Mouse (Mus musculus) limb, embryonic 11.5 days (tissue): ENCODE data around the gene Lrrc57. TPM values are rescaled to one million over a fixed set of nuclear protein-coding genes. Genes with fewer than 3 reads are reported as not detected.

ENCODE experiments used
- ATAC-seq: fragments of 200-750 bp; cut with Nextera tagmentation; 2 replicates; pipeline ENCODE4 v1.8.0; 2017; ENCODE audit warnings: low read depth; ENCODE audit not compliant: insufficient number of reproducible peaks, low FRiP score, low TSS enrichment
- DNase-seq: peaks from one replicate; pipeline ENCODE4 v3.0.0-alpha.2; 2015; ENCODE audit warnings: low spot score
- H3K27ac ChIP-seq: fragments of 300-500 bp; sonication (generic); replicated peaks from 2 replicates; pipeline ENCODE4 v1.5.1; 2014; ENCODE audit warnings: low read depth, mild to moderate bottlenecking, low read length
- H3K27me3 ChIP-seq: fragments of 300-500 bp; sonication (generic); 2 replicates; pipeline ENCODE4 v1.6.1; 2014; ENCODE audit warnings: mild to moderate bottlenecking, low read length, mixed read lengths; ENCODE audit not compliant: control insufficient read depth, insufficient read depth
- H3K36me3 ChIP-seq: fragments of 300-500 bp; sonication (generic); 2 replicates; pipeline ENCODE4 v1.6.1; 2014; ENCODE audit warnings: mild to moderate bottlenecking, low read length, moderate library complexity, mixed read lengths; ENCODE audit not compliant: control insufficient read depth, insufficient read depth
- H3K4me1 ChIP-seq: fragments of 300-500 bp; sonication (generic); 2 replicates; pipeline ENCODE4 v1.6.1; 2014; ENCODE audit warnings: low read length, mixed read lengths; ENCODE audit not compliant: control insufficient read depth, insufficient read depth
- H3K4me2 ChIP-seq: fragments of 300-500 bp; sonication (generic); 2 replicates; pipeline ENCODE4 v1.6.1; 2014; ENCODE audit warnings: low read depth, mild to moderate bottlenecking, moderate library complexity; ENCODE audit not compliant: severe bottlenecking
- H3K4me3 ChIP-seq: fragments of 300-500 bp; sonication (generic); 2 replicates; pipeline ENCODE4 v1.5.1; 2014; ENCODE audit warnings: low read depth, low read length
- H3K9ac ChIP-seq: fragments of 300-500 bp; sonication (generic); 2 replicates; pipeline ENCODE4 v1.6.1; 2014; ENCODE audit warnings: mild to moderate bottlenecking, low read length
- H3K9me3 ChIP-seq: fragments of 300-500 bp; sonication (generic); 2 replicates; pipeline ENCODE4 v1.6.1; 2016; ENCODE audit warnings: low read length; ENCODE audit not compliant: control insufficient read depth
- WGBS: fragments of 180-500 bp; shearing (Covaris S2); extraction: QIAGEN DNeasy Blood & Tissue Kit; methylation state at CpG from one replicate; pipeline ENCODE4 v1.1.7; 2014; 5-methylcytosine and 5-hydroxymethylcytosine counted together
- polyA plus RNA-seq: library from polyadenylated mRNA; unstranded; fragments of >200 nt; fragmentation: Nextera tagmentation; extraction: Ambion mirVana; gene quantifications from 2 replicates; pipeline ENCODE4 v1.2.1, GENCODE M21; 2014

The Lrrc57 gene
- polyA plus RNA-seq, 1 experiment from 2014 or later, result 31.9 TPM

GRCm38 (mm10) chr2:120622920-120623319 lies 13.6 kb upstream of the Lrrc57 start:
- no peaks in the 10 kb centered on the region for H3K27me3 ChIP-seq
- DNase-seq, result no peak
- peaks cover 6% of the 10 kb centered on the region; the same call in 1 of the 2 replicates for H3K36me3 ChIP-seq
- H3K27ac ChIP-seq, result no peak overlapping the region
- H3K4me3 ChIP-seq, result no peak overlapping the region
- no peaks in the 10 kb centered on the region for H3K9me3 ChIP-seq
- no peak overlapping the region for H3K9ac ChIP-seq
- H3K4me2 ChIP-seq, result no peak overlapping the region
- no peak for ATAC-seq
- H3K4me1 ChIP-seq, result no peaks in the 10 kb centered on the region

- H3K4me2 ChIP-seq, result no peak overlapping the region
- 97% methylated on average over 1 of the region's 1 CpGs for WGBS
- ATAC-seq (no peak), DNase-seq (no peak)
- H3K4me1 ChIP-seq, result no peaks in the 10 kb centered on the region
- H3K4me3 ChIP-seq, result no peak overlapping the region
- H3K27ac ChIP-seq, result no peak overlapping the region
- no peak overlapping the region for H3K9ac ChIP-seq
- no peaks in the 10 kb centered on the region for H3K9me3 ChIP-seq
- H3K36me3 ChIP-seq, result peaks cover 7% of the 10 kb centered on the region; the same call in 1 of the 2 replicates
- no peaks in the 10 kb centered on the region for H3K27me3 ChIP-seq
These were observed 10.2 kb upstream of the Lrrc57 start for GRCm38 (mm10) chr2:120619538-120619937.

- Histone ChIP-seq H3K36me3 (peaks cover 7% of the 10 kb centered on the region; the same call in 1 of the 2 replicates), H3K4me1 (no peaks in the 10 kb centered on the region), H3K4me2 (no peak overlapping the region), H3K9ac (no peak overlapping the region), H3K27me3 (no peaks in the 10 kb centered on the region), H3K4me3 (no peak overlapping the region), H3K27ac (no peak overlapping the region), H3K9me3 (no peaks in the 10 kb centered on the region)
- WGBS, result 90% methylated on average over 5 of the region's 5 CpGs
- ATAC-seq, result no peak
- no peak for DNase-seq
These were observed 7.2 kb upstream of the Lrrc57 start for GRCm38 (mm10) chr2:120616279-120617163.

DNA sequence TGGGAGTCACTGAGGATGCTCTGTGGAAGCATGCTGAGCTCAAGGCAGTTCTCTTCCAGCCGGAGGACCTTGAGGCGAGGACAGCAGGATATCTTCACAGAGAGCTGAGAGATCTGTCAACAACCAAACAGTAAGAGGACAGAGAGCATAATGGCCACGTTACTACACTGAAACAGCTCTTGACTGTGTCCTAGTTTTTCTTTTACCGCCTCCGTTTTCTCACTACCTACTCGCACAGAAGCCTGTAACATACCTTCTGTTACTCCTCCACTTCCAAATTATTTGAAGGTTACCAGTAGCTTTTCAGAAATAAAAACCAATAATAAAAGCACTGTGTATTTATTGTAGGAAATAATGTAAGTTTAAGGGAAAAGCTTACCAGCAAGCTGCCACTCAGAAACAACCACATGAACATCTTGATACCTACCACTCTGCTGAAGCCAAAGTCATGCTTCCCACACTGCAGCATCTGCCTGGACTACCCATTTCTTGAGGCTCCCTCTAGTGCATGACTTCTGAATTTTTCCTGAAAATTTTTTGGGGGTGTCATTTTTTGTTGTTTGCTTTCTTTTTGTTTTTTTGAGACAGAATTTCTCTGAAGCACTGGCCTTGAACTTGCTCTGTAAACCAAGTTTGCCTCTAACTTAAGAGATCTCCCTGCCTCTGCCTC lies 3.2 kb downstream of the Lrrc57 start:
- Histone ChIP-seq H3K9me3 (no peaks in the 10 kb centered on the region), H3K9ac (no peak overlapping the region), H3K4me2 (no peak overlapping the region), H3K27ac (no peak overlapping the region), H3K4me3 (no peak overlapping the region), H3K4me1 (0 out of 2 replicates have a peak, but pooled peaks cover 3% of the 10 kb centered on the region), H3K27me3 (no peaks in the 10 kb centered on the region), H3K36me3 (no peaks in the 10 kb centered on the region)
- ATAC-seq (no peak), DNase-seq (no peak)
- WGBS, result 88% methylated on average over 6 of the region's 6 CpGs

- Histone ChIP-seq H3K9ac (no peak overlapping the region), H3K27ac (no peak overlapping the region), H3K4me3 (no peak overlapping the region), H3K27me3 (no peaks in the 10 kb centered on the region), H3K4me1 (no peaks in the 10 kb centered on the region), H3K9me3 (no peaks in the 10 kb centered on the region), H3K4me2 (no peak overlapping the region), H3K36me3 (peaks cover 4% of the 10 kb centered on the region)
- 93% methylated on average over 4 of the region's 4 CpGs for WGBS
- no peak for DNase-seq
- no peak for ATAC-seq
These were observed 9.8 kb downstream of the Lrrc57 start for GRCm38 (mm10) chr2:120599506-120599905.

DNA sequence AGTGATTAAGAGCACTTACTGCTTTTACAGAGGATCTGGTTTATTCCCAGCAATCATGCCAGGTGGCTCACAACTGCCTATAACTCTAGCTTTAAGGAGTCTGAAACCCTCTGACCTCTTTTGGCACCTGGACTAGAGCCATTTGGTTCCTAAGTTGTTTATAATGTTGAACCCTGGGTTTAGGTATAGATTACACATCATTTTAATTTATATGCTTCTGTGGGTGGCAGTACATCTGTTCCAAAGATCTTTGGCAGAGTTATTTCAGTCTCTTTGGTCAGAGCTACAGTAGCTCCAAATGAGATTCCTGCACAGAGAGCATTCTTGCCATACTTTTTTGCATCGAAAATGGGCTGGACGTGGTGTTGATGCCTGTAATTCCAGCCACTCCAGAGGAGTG lies 11.6 kb downstream of the Lrrc57 start:
- peaks cover 4% of the 10 kb centered on the region for H3K36me3 ChIP-seq

DNA sequence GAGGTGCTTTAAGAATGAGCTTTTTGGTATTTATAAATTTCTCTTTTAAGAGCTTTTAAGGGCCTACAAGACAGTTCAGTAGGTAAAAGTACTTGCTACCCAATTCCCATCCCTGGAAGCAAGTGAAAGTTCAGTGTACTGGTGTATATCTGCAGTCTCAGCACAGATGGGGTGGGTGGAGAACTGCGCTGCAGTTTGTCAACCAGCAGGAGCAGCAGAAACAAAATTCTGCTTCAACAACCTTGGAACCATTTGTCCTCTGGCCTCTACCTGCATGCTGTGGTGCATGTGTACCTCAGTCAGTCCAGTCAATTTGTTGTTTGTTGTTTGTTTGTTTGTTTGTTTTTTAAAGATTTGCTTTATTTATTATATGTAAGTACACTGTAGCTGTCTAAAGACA lies 17.1 kb downstream of the Lrrc57 start:
- no peak overlapping the region for H3K9ac ChIP-seq
- ATAC-seq (no peak), DNase-seq (no peak)
- H3K36me3 ChIP-seq, result peaks cover 3% of the 10 kb centered on the region; the same call in 1 of the 2 replicates
- no peak overlapping the region for H3K27ac ChIP-seq
- no peak overlapping the region for H3K4me2 ChIP-seq
- H3K4me3 ChIP-seq, result no peak overlapping the region
- H3K4me1 ChIP-seq, result no peaks in the 10 kb centered on the region
- no peaks in the 10 kb centered on the region for H3K27me3 ChIP-seq
- WGBS, result 93% methylated on average over 1 of the region's 1 CpGs
- no peaks in the 10 kb centered on the region for H3K9me3 ChIP-seq

More for the DNA sequence above, 11.6 kb downstream of the Lrrc57 start:
- Histone ChIP-seq H3K4me1 (no peaks in the 10 kb centered on the region), H3K27me3 (no peaks in the 10 kb centered on the region), H3K4me2 (no peak overlapping the region), H3K27ac (no peak overlapping the region), H3K9ac (no peak overlapping the region), H3K9me3 (no peaks in the 10 kb centered on the region), H3K4me3 (no peak overlapping the region)
- WGBS, result 90% methylated on average over 2 of the region's 2 CpGs
- DNase-seq (no peak), ATAC-seq (no peak)

- no peak overlapping the region for H3K27ac ChIP-seq
- peaks cover 8% of the 10 kb centered on the region; the same call in 1 of the 2 replicates for H3K36me3 ChIP-seq
- no peak overlapping the region for H3K9ac ChIP-seq
- H3K4me1 ChIP-seq, result no peaks in the 10 kb centered on the region
- no peak overlapping the region for H3K4me2 ChIP-seq
- no peak overlapping the region for H3K4me3 ChIP-seq
- WGBS, result 90% methylated on average over 5 of the region's 5 CpGs
- no peaks in the 10 kb centered on the region for H3K9me3 ChIP-seq
- H3K27me3 ChIP-seq, result no peaks in the 10 kb centered on the region
- no peak for DNase-seq
- ATAC-seq, result no peak
These were observed 19.6 kb downstream of the Lrrc57 start for GRCm38 (mm10) chr2:120589759-120590158.
